Mouse (Mus musculus) G1E (cell line): ENCODE measurements around the gene Gm4491.

Experiments
- CTCF ChIP-seq: IDR thresholded peaks from 2 replicates; pipeline ENCODE4 v1.5.1; 2012; ENCODE audit warnings: low read depth, low read length, inconsistent platforms, mixed read lengths
- GATA1 ChIP-seq: IDR thresholded peaks from 2 replicates; pipeline ENCODE4 v1.6.1; 2012; ENCODE audit warnings: borderline replicate concordance, low read length, inconsistent platforms, mixed read lengths
- POLR2AphosphoS5 ChIP-seq: IDR thresholded peaks from 2 replicates; pipeline ENCODE4 v1.6.1; 2012; ENCODE audit warnings: low read depth, low read length, inconsistent platforms; ENCODE audit not compliant: insufficient replicate concordance
- TAL1 ChIP-seq: conservative IDR thresholded peaks from 2 replicates; pipeline ENCODE4 v1.6.1; 2012; ENCODE audit warnings: low read depth, low read length, inconsistent platforms, mixed read lengths

GRCm38 (mm10) chr14:57082863-57083262 lies 32.8 kb downstream of the Gm4491 start:
- no peak for TF ChIP-seq TAL1
- no peak for TF ChIP-seq POLR2AphosphoS5
- TF ChIP-seq CTCF: no peak
- no peak for TF ChIP-seq GATA1
